Mouse (Mus musculus) stomach, embryonic 14.5 days (tissue): ENCODE measurements around the gene Fgf10. TPM values are rescaled to one million over a fixed set of nuclear protein-coding genes. Genes with fewer than 3 reads are reported as not detected.

Experiments used
- ATAC-seq: fragments of 200-750 bp; cut with Nextera tagmentation; 2 replicates; pipeline ENCODE4 v1.8.0; 2017; ENCODE audit warnings: low read depth, moderate TSS enrichment; ENCODE audit not compliant: insufficient number of reproducible peaks, insufficient read depth, low FRiP score
- H3K27ac ChIP-seq: fragments of 300-500 bp; sonication (generic); 2 replicates; pipeline ENCODE4 v1.5.1; 2014; ENCODE audit warnings: mild to moderate bottlenecking, low read length, moderate library complexity, mixed read lengths
- H3K27me3 ChIP-seq: fragments of 300-500 bp; sonication (generic); 2 replicates; pipeline ENCODE4 v1.6.1; 2014; ENCODE audit warnings: low read length, control low read depth, mixed read lengths; ENCODE audit not compliant: control insufficient read depth, insufficient read depth
- H3K36me3 ChIP-seq: fragments of 300-500 bp; sonication (generic); 2 replicates; pipeline ENCODE4 v1.6.1; 2014; ENCODE audit warnings: mild to moderate bottlenecking, control low read depth, low read length, moderate library complexity, mixed read lengths; ENCODE audit not compliant: control insufficient read depth, insufficient read depth
- H3K4me1 ChIP-seq: fragments of 300-500 bp; sonication (generic); 2 replicates; pipeline ENCODE4 v1.6.1; 2014; ENCODE audit warnings: low read length, control low read depth, mixed read lengths; ENCODE audit not compliant: control insufficient read depth, insufficient read depth
- H3K4me2 ChIP-seq: fragments of 300-500 bp; sonication (generic); replicated peaks from 2 replicates; pipeline ENCODE4 v1.6.1; 2014; ENCODE audit warnings: low read depth, low read length, control low read depth
- H3K4me3 ChIP-seq: fragments of 300-500 bp; sonication (generic); 2 replicates; pipeline ENCODE4 v1.5.1; 2014; ENCODE audit warnings: low read depth, low read length, control low read depth
- H3K9ac ChIP-seq: fragments of 300-500 bp; sonication (generic); replicated peaks from 2 replicates; pipeline ENCODE4 v1.6.1; 2014; ENCODE audit warnings: low read depth, mild to moderate bottlenecking, control low read depth, low read length, moderate library complexity, mixed read lengths
- H3K9me3 ChIP-seq: fragments of 300-500 bp; sonication (generic); 2 replicates; pipeline ENCODE4 v1.6.1; 2016; ENCODE audit warnings: low read depth, low read length, control low read depth; ENCODE audit not compliant: control insufficient read depth
- WGBS: fragments of 180-500 bp; shearing (Covaris S2); extraction: QIAGEN DNeasy Blood & Tissue Kit; methylation state at CpG from one replicate; pipeline ENCODE4 v1.1.7; 2014; 5-methylcytosine and 5-hydroxymethylcytosine counted together
- polyA plus RNA-seq: library from polyadenylated mRNA; unstranded; fragments of >200 nt; fragmentation: Nextera tagmentation; extraction: Ambion mirVana; gene quantifications from 2 replicates; pipeline ENCODE4 v1.2.1, GENCODE M21; 2014

Fgf10 gene
- 12.3 and 14.0 TPM in 2 replicates for polyA plus RNA-seq

DNA sequence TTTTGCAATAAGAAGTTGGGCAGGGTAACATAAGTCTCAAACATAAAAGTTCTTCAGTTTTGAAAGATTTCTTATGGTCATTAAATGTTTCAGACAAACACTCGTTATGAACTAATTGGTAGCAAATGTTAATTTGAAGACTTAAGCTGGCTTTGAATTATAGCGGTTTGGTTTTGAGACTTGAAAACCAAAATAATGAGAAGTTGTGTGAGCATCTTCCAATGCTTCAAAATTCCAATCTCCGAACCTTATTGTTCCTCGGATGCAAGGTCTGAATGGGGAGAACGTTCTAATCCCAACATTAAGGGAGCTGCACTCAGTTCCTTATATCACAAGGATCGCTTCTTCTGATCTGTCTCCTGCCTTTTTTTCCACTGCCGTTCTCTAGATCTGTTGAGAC lies at the start of gene Fgf10:
Gene Fgf10 (plus strand): TSS at position 301 of the 400 bp plus-strand sequence.
- WGBS = 81% methylated on average over 7 of the region's 7 CpGs

DNA sequence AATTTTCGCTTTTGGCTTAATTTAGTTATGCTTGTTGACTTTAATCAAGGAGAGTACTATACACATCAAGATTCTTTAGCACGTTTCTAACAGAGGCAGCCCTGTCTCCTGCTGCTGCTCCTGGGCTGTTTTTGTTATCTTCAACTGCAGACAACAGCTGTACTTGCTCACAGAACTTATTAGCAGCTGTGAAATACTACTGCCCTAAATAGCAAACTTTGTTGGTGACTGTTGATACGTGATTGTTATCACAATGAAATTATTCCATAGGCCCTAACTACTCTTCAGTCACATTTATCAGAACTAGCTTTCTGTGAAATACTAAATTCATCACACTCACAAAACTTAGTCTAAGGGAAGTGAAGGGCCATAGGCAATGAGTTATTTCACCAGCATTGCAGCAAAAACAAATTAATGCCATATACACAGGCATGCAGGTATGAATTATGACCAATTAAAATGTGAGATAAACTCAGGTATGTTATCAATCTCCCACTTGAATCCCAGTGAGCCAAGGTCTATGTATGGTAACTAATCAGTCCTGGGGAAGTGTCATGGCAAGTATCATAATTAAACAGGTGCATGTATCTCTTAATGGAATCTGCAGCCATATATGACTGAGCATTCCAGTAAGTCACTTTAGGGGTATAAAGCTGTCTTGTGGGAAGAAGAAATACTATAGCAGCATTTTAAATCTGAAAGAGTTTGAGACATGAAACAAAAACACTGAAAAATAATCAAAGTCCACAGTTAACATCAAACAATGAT lies 39.7 kb upstream of the Fgf10 start:
- WGBS = 28% methylated on average over 3 of the region's 3 CpGs
- H3K4me2 ChIP-seq = no peak overlapping the region
- H3K27me3 ChIP-seq = no peaks in the 10 kb centered on the region
- no peak overlapping the region for H3K9ac ChIP-seq
- H3K9me3 ChIP-seq = no peaks in the 10 kb centered on the region
- H3K4me3 ChIP-seq = no peak overlapping the region
- no peak overlapping the region for H3K27ac ChIP-seq
- H3K36me3 ChIP-seq = no peaks in the 10 kb centered on the region
- peak; percentile 61; the same call in 1 of the 2 replicates for ATAC-seq
- no peaks in the 10 kb centered on the region for H3K4me1 ChIP-seq

More for the DNA sequence above, at the start of gene Fgf10:
- Histone ChIP-seq H3K9me3 (no peaks in the 10 kb centered on the region), H3K27ac (no peak within 1 kb of the TSS), H3K4me1 (no peaks in the 10 kb centered on the region), H3K4me2 (no peak within 1 kb of the TSS), H3K36me3 (no peaks in the 10 kb centered on the region), H3K27me3 (no peaks in the 10 kb centered on the region), H3K4me3 (no peak within 1 kb of the TSS), H3K9ac (no peak within 1 kb of the TSS)
- no peak for ATAC-seq

DNA sequence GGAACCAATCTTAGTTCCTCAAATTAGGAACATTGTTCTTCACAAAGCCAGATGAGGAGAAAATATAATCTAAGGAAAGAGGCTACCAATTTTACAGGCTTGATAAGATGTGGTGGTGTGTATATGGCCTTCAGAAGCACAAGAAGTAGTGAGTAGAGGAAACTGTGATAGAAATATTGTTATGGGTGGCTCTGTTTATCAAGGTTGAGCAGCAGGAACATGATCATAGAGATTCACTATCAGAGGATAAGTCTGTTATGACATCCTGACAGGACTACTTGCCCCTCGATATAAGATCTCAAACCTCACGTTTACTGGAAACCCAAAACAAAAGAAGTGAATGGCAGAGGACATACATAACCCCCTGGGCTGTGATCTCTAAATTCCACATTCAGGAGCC lies 38.1 kb upstream of the Fgf10 start:
- no peaks in the 10 kb centered on the region for H3K27me3 ChIP-seq
- 80% methylated on average over 2 of the region's 2 CpGs for WGBS
- no peak overlapping the region for H3K4me2 ChIP-seq
- no peak for ATAC-seq
- no peaks in the 10 kb centered on the region for H3K4me1 ChIP-seq
- H3K27ac ChIP-seq = no peak overlapping the region
- no peaks in the 10 kb centered on the region for H3K9me3 ChIP-seq
- H3K36me3 ChIP-seq = no peaks in the 10 kb centered on the region
- H3K9ac ChIP-seq = no peak overlapping the region
- H3K4me3 ChIP-seq = no peak overlapping the region

DNA sequence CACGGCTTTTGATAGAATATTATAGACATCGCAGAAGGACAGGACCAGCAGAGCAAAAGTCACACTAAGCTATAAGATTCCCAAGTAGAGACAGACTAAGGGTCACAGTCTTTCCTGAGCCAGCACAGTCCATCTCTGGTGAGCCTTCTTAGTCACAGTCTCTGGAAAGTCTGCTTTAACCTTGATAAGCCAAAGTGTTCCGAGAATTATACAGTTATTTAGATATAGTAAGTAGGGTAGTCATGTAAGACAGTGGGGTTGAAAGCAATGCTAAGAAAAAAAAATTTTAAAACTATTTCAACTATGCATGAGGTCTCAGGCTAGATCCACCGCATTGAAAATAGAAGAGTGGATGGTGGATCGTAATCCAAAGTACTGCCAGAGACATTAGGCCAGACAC lies 33.5 kb upstream of the Fgf10 start:
- Histone ChIP-seq H3K9ac (no peak overlapping the region), H3K4me1 (no peaks in the 10 kb centered on the region), H3K27me3 (no peaks in the 10 kb centered on the region), H3K36me3 (no peaks in the 10 kb centered on the region), H3K27ac (no peak overlapping the region), H3K9me3 (no peaks in the 10 kb centered on the region), H3K4me2 (no peak overlapping the region), H3K4me3 (no peak overlapping the region)
- 90% methylated on average over 5 of the region's 5 CpGs for WGBS
- ATAC-seq = no peak

DNA sequence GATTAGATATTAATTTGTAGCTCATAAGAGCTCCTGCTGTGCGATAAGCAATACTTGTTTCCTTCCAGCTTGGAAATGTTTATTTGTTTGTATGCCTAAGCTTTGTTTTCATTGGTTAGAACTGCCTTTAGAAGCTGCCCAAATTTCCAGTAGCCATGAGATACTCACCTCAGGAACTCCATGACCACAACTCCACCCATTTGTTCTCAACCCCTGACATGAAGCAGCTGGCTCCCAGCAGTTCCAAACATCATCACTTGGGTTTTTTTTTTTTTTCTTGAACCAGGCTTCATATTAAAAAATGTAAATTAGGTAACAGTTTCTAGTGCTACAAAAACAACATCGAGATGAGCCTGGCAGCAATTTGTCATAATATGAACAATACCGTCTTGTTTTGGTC lies 27.0 kb upstream of the Fgf10 start:
- Histone ChIP-seq H3K9me3 (no peaks in the 10 kb centered on the region), H3K27ac (no peak overlapping the region), H3K36me3 (no peaks in the 10 kb centered on the region), H3K4me2 (no peak overlapping the region), H3K9ac (no peak overlapping the region), H3K4me3 (no peak overlapping the region), H3K27me3 (no peaks in the 10 kb centered on the region), H3K4me1 (no peaks in the 10 kb centered on the region)
- ATAC-seq = no peak
- 80% methylated on average over 3 of the region's 3 CpGs for WGBS

DNA sequence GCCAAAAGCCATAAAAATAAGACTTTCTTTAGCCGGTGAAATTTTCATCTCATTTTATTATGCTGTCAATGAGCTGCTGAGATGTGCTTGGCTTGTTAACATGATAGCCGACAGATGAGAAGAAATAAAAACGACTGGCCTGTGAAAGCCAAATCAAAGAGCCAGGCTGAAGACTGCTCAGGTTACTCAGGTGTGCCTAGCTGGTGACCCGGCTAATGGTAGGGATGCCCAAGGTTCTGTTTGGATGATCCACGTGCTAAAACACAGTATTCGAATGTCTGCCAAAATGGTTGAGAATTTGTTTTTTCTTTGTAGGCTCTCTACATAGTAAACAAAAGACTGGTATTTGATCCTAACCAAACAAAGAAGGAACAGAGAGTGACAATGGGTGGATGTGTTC lies 26.5 kb upstream of the Fgf10 start:
- WGBS = 69% methylated on average over 6 of the region's 6 CpGs
- Histone ChIP-seq H3K27ac (no peak overlapping the region), H3K9me3 (no peaks in the 10 kb centered on the region), H3K27me3 (no peaks in the 10 kb centered on the region), H3K4me2 (no peak overlapping the region), H3K9ac (no peak overlapping the region), H3K36me3 (no peaks in the 10 kb centered on the region), H3K4me1 (no peaks in the 10 kb centered on the region), H3K4me3 (no peak overlapping the region)
- no peak for ATAC-seq

DNA sequence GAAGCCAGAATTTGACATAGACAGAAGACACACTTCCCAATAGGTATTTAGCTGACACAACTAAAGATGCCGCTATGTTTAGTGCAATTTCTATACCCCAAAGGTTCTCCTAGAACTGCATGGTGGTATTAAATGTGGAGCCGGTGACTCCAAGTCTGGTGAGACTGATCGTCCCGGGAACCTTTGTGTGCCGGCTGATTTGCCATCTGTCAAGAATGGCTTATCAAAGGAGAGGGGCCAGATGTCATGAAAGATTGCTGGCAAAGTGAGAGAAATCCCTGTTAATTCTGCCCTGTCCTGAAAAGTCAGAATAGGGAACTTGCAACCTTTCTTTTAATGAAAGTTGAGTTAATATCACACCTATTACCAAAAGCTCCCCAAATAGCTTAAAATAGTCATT lies 12.6 kb upstream of the Fgf10 start:
- no peak overlapping the region for H3K27ac ChIP-seq
- no peak overlapping the region for H3K9ac ChIP-seq
- no peaks in the 10 kb centered on the region for H3K27me3 ChIP-seq
- H3K9me3 ChIP-seq = no peaks in the 10 kb centered on the region
- no peak overlapping the region for H3K4me2 ChIP-seq
- no peak for ATAC-seq
- H3K36me3 ChIP-seq = no peaks in the 10 kb centered on the region
- 57% methylated on average over 5 of the region's 5 CpGs for WGBS
- H3K4me3 ChIP-seq = no peak overlapping the region
- H3K4me1 ChIP-seq = no peaks in the 10 kb centered on the region

DNA sequence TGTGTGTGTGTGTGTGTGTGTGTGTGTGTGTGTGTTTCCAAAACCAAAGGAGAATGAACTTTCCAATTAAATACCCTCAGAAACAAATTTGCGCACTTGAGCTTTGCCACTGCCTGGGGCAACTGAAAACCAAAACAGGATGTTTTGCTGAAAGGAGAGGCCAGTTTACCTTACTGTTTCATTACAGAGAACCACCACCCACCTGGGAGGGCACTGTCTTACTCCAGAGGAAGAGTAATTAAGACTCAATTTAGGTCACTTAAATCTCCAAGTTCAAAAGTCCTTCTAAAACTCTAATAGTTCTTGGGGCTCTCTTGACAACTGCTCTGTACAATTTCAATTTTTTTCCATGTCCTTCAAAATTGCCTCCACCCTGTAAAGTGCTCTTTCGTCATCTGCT lies 11.6 kb upstream of the Fgf10 start:
- no peak for ATAC-seq
- WGBS = 76% methylated on average over 2 of the region's 2 CpGs

More for the DNA sequence above, 11.6 kb upstream of the Fgf10 start:
- Histone ChIP-seq H3K4me1 (no peaks in the 10 kb centered on the region), H3K9me3 (no peaks in the 10 kb centered on the region), H3K36me3 (no peaks in the 10 kb centered on the region), H3K4me2 (no peak overlapping the region), H3K9ac (no peak overlapping the region), H3K4me3 (no peak overlapping the region), H3K27ac (no peak overlapping the region), H3K27me3 (no peaks in the 10 kb centered on the region)
